Mouse (Mus musculus) limb, embryonic 12.5 days (tissue): Measurements from ENCODE around the gene Il17re. TPM values are rescaled to one million over a fixed set of nuclear protein-coding genes. Genes with fewer than 3 reads are reported as not detected.

Experiments
- ATAC-seq: fragments of 200-750 bp; cut with Nextera tagmentation; 2 replicates; pipeline ENCODE4 v1.8.0; 2017; ENCODE audit warnings: low read depth, moderate TSS enrichment; ENCODE audit not compliant: insufficient number of reproducible peaks, insufficient read depth, low FRiP score, low TSS enrichment
- H3K27ac ChIP-seq: fragments of 300-500 bp; sonication (generic); 2 replicates; pipeline ENCODE4 v1.5.1; 2016; ENCODE audit warnings: mild to moderate bottlenecking, moderate library complexity
- H3K27me3 ChIP-seq: fragments of 300-500 bp; sonication (generic); 2 replicates; pipeline ENCODE4 v1.6.1; 2016; ENCODE audit warnings: mild to moderate bottlenecking, moderate library complexity
- H3K36me3 ChIP-seq: fragments of 300-500 bp; sonication (generic); 2 replicates; pipeline ENCODE4 v1.6.1; 2016; ENCODE audit warnings: mild to moderate bottlenecking, moderate library complexity
- H3K4me1 ChIP-seq: fragments of 300-500 bp; sonication (generic); replicated peaks from 2 replicates; pipeline ENCODE4 v1.6.1; 2016
- H3K4me2 ChIP-seq: fragments of 300-500 bp; sonication (generic); 2 replicates; pipeline ENCODE4 v1.6.1; 2016; ENCODE audit warnings: mild to moderate bottlenecking, moderate library complexity
- H3K4me3 ChIP-seq: fragments of 300-500 bp; sonication (generic); replicated peaks from 2 replicates; pipeline ENCODE4 v1.5.1; 2016; ENCODE audit warnings: mild to moderate bottlenecking
- H3K9ac ChIP-seq: fragments of 300-500 bp; sonication (generic); replicated peaks from 2 replicates; pipeline ENCODE4 v1.6.1; 2016; ENCODE audit warnings: mild to moderate bottlenecking, moderate library complexity
- H3K9me3 ChIP-seq: fragments of 300-500 bp; sonication (generic); 2 replicates; pipeline ENCODE4 v1.6.1; 2016; ENCODE audit warnings: mild to moderate bottlenecking, moderate library complexity
- WGBS: fragments of 180-500 bp; shearing (Covaris S2); methylation state at CpG from one replicate; pipeline ENCODE4 v1.1.7; 2016; 5-methylcytosine and 5-hydroxymethylcytosine counted together
- polyA plus RNA-seq: library from polyadenylated mRNA; unstranded; fragments of >200 nt; fragmentation: Nextera tagmentation; extraction: Ambion mirVana; gene quantifications from 2 replicates; pipeline ENCODE4 v1.2.1, GENCODE M21; 2016

Il17re gene
- polyA plus RNA-seq, 1 experiment from 2014 or later: 3.4 TPM

- WGBS: 94% methylated on average over 14 of the region's 14 CpGs
- ATAC-seq: no peak
- Histone ChIP-seq H3K4me1 (peaks cover 13% of the 10 kb centered on the region), H3K9me3 (no peaks in the 10 kb centered on the region), H3K27me3 (peaks cover 16% of the 10 kb centered on the region), H3K27ac (no peak overlapping the region), H3K9ac (no peak overlapping the region), H3K4me3 (no peak overlapping the region), H3K36me3 (peaks cover 20% of the 10 kb centered on the region; the same call in 1 of the 2 replicates), H3K4me2 (no peak overlapping the region)
Measured at GRCm38 (mm10) chr6:113489410-113489809, 31.1 kb downstream of the Il17re start.

GRCm38 (mm10) chr6:113492101-113492864, 34.0 kb downstream of the Il17re start:
- Histone ChIP-seq H3K4me1 (peaks cover 14% of the 10 kb centered on the region), H3K4me2 (no peak overlapping the region), H3K4me3 (no peak overlapping the region), H3K9ac (no peak overlapping the region), H3K27me3 (peaks cover 45% of the 10 kb centered on the region), H3K36me3 (peaks cover 20% of the 10 kb centered on the region; the same call in 1 of the 2 replicates), H3K9me3 (no peaks in the 10 kb centered on the region), H3K27ac (no peak overlapping the region)
- ATAC-seq: no peak
- 73% methylated on average over 24 of the region's 24 CpGs for WGBS

GRCm38 (mm10) chr6:113494258-113494788, 36.0 kb downstream of the Il17re start:
- peaks cover 56% of the 10 kb centered on the region for H3K27me3 ChIP-seq
- H3K4me2 ChIP-seq: peak overlapping the region; percentile 65
- H3K4me3 ChIP-seq: peak overlapping the region; percentile 47
- H3K27ac ChIP-seq: no peak overlapping the region
- under 1% methylated on average over 54 of the region's 54 CpGs for WGBS
- peak; percentile 53 for ATAC-seq
- peaks cover 20% of the 10 kb centered on the region; the same call in 1 of the 2 replicates for H3K36me3 ChIP-seq
- H3K9ac ChIP-seq: peak overlapping the region; percentile 48
- peaks cover 11% of the 10 kb centered on the region; the same call in 1 of the 2 replicates for H3K4me1 ChIP-seq
- H3K9me3 ChIP-seq: no peaks in the 10 kb centered on the region

- Histone ChIP-seq H3K4me1 (peaks cover 11% of the 10 kb centered on the region; the same call in 1 of the 2 replicates), H3K36me3 (peaks cover 14% of the 10 kb centered on the region; the same call in 1 of the 2 replicates), H3K9ac (peak overlapping the region; percentile 48), H3K4me3 (peak overlapping the region; percentile 47), H3K27ac (no peak overlapping the region), H3K4me2 (peak overlapping the region; percentile 65), H3K27me3 (peaks cover 65% of the 10 kb centered on the region), H3K9me3 (no peaks in the 10 kb centered on the region)
- 39% methylated on average over 28 of the region's 28 CpGs for WGBS
- no peak for ATAC-seq
Measured at GRCm38 (mm10) chr6:113495071-113495675, 36.9 kb downstream of the Il17re start.

GRCm38 (mm10) chr6:113499346-113499745, 41.1 kb downstream of the Il17re start:
- WGBS: 69% methylated on average over 6 of the region's 6 CpGs

GRCm38 (mm10) chr6:113501388-113502084, 43.3 kb downstream of the Il17re start, which contains the start of gene Prrt3:
Prrt3 (minus strand) TSS chr6:113501931.
- Histone ChIP-seq H3K4me2 (peak within 1 kb of the TSS; percentile 73), H3K9ac (peak within 1 kb of the TSS; percentile 63), H3K9me3 (0 out of 2 replicates have a peak, but pooled peaks cover 6% of the 10 kb centered on the region), H3K27me3 (peaks cover 62% of the 10 kb centered on the region), H3K27ac (no peak within 1 kb of the TSS), H3K4me1 (peaks cover 8% of the 10 kb centered on the region; the same call in 1 of the 2 replicates), H3K4me3 (peak within 1 kb of the TSS; percentile 45), H3K36me3 (no peaks in the 10 kb centered on the region)
- WGBS: 3% methylated on average over 32 of the region's 32 CpGs
- peak; percentile 72; the same call in 1 of the 2 replicates for ATAC-seq

More at GRCm38 (mm10) chr6:113499346-113499745, 41.1 kb downstream of the Il17re start:
- no peak overlapping the region for H3K27ac ChIP-seq
- H3K9ac ChIP-seq: no peak overlapping the region
- peaks cover 17% of the 10 kb centered on the region for H3K4me1 ChIP-seq
- no peak for ATAC-seq
- peaks cover 84% of the 10 kb centered on the region for H3K27me3 ChIP-seq
- no peaks in the 10 kb centered on the region for H3K36me3 ChIP-seq
- no peak overlapping the region for H3K4me3 ChIP-seq
- 0 out of 2 replicates have a peak, but pooled peaks cover 6% of the 10 kb centered on the region for H3K9me3 ChIP-seq
- no peak overlapping the region for H3K4me2 ChIP-seq

- no peaks in the 10 kb centered on the region for H3K36me3 ChIP-seq
- 0 out of 2 replicates have a peak, but pooled peaks cover 6% of the 10 kb centered on the region for H3K9me3 ChIP-seq
- H3K9ac ChIP-seq: no peak overlapping the region
- peaks cover 8% of the 10 kb centered on the region; the same call in 1 of the 2 replicates for H3K4me1 ChIP-seq
- H3K27ac ChIP-seq: no peak overlapping the region
- peaks cover 54% of the 10 kb centered on the region for H3K27me3 ChIP-seq
- no peak overlapping the region for H3K4me3 ChIP-seq
- H3K4me2 ChIP-seq: no peak overlapping the region
- WGBS: 82% methylated on average over 2 of the region's 2 CpGs
- no peak for ATAC-seq
Measured at GRCm38 (mm10) chr6:113502801-113503200, 44.5 kb downstream of the Il17re start.

- 79% methylated on average over 1 of the region's 1 CpGs for WGBS
- Histone ChIP-seq H3K9me3 (0 out of 2 replicates have a peak, but pooled peaks cover 6% of the 10 kb centered on the region), H3K4me2 (no peak overlapping the region), H3K9ac (no peak overlapping the region), H3K27me3 (peaks cover 34% of the 10 kb centered on the region), H3K27ac (no peak overlapping the region), H3K4me3 (no peak overlapping the region), H3K36me3 (no peaks in the 10 kb centered on the region), H3K4me1 (peaks cover 10% of the 10 kb centered on the region; the same call in 1 of the 2 replicates)
- no peak for ATAC-seq
Measured at GRCm38 (mm10) chr6:113505689-113506088, 47.4 kb downstream of the Il17re start.

GRCm38 (mm10) chr6:113507130-113507529, 48.8 kb downstream of the Il17re start:
- H3K27me3 ChIP-seq: peaks cover 20% of the 10 kb centered on the region

GRCm38 (mm10) chr6:113508272-113508946, 50.1 kb downstream of the Il17re start:
- 0 out of 2 replicates have a peak, but pooled peaks cover 3% of the 10 kb centered on the region for H3K4me1 ChIP-seq
- WGBS: 72% methylated on average over 7 of the region's 7 CpGs
- H3K4me3 ChIP-seq: no peak overlapping the region
- H3K27me3 ChIP-seq: peaks cover 7% of the 10 kb centered on the region; the same call in 1 of the 2 replicates
- peaks cover 4% of the 10 kb centered on the region for H3K36me3 ChIP-seq
- ATAC-seq: no peak
- H3K9me3 ChIP-seq: no peaks in the 10 kb centered on the region
- no peak overlapping the region for H3K27ac ChIP-seq
- H3K4me2 ChIP-seq: no peak overlapping the region
- H3K9ac ChIP-seq: no peak overlapping the region

More at GRCm38 (mm10) chr6:113507130-113507529, 48.8 kb downstream of the Il17re start:
- Histone ChIP-seq H3K27ac (no peak overlapping the region), H3K4me1 (0 out of 2 replicates have a peak, but pooled peaks cover 3% of the 10 kb centered on the region), H3K9ac (no peak overlapping the region), H3K4me2 (no peak overlapping the region), H3K9me3 (0 out of 2 replicates have a peak, but pooled peaks cover 6% of the 10 kb centered on the region), H3K36me3 (no peaks in the 10 kb centered on the region), H3K4me3 (no peak overlapping the region)
- ATAC-seq: no peak
